Mouse (Mus musculus) left cerebral cortex, postnatal 36 days (tissue): ENCODE measurements around the gene Tpm3. TPM values are rescaled to one million over a fixed set of nuclear protein-coding genes. Genes with fewer than 3 reads are reported as not detected.
A peak's percentile ranks its signal among the peaks of the same experiment; 100 is the strongest.

Experiments
- DNase-seq, 2 experiments: peaks; one replicate each; pipeline ENCODE4 v3.0.0; 2021 to 2022; ENCODE audit warnings: low spot score in 2 of 2, mixed read lengths in 1 of 2
- intact Hi-C: fragments of 180-260 bp; cut with DNase I; formaldehyde crosslinking; loops from one replicate; pipeline ENCODE4 v1.15.1; 2025
- microRNA-seq: library from miRNA; unstranded; fragments of <30 nt; microRNA quantifications from one replicate; pipeline ENCODE4 v1.2.0, GENCODE M21; 2022
- total RNA-seq, 2 experiments: library from RNA; stranded (reverse); gene quantifications; 2 replicates each; pipeline ENCODE4 v1.2.3; 2021

Gene Tpm3
- total RNA-seq, 2 experiments from 2014 or later, result 178 to 184 TPM

- intact Hi-C loops, result no loop called here
These were observed 53.3 kb downstream of the Tpm3 start for GRCm38 (mm10) chr3:90125710-90126109.

GRCm38 (mm10) chr3:90127881-90128280, 55.4 kb downstream of the Tpm3 start:
- peak; percentile 19 to 37 for DNase-seq
- intact Hi-C loops, result no loop called here

More at GRCm38 (mm10) chr3:90125710-90126109, 53.3 kb downstream of the Tpm3 start:
- no peak for DNase-seq

GRCm38 (mm10) chr3:90132745-90133144, 60.3 kb downstream of the Tpm3 start:
- DNase-seq, result no peak
- intact Hi-C loops, result no loop called here

GRCm38 (mm10) chr3:90133331-90133730, 60.9 kb downstream of the Tpm3 start:
- intact Hi-C loops, result no loop called here
- DNase-seq, result no peak

- intact Hi-C loops, result no loop called here
- no peak for DNase-seq
These were observed 62.0 kb downstream of the Tpm3 start for GRCm38 (mm10) chr3:90134483-90134882.

GRCm38 (mm10) chr3:90134993-90135392, 62.5 kb downstream of the Tpm3 start:
- DNase-seq, result no peak
- intact Hi-C loops, result no loop called here

GRCm38 (mm10) chr3:90136660-90137059, 64.2 kb downstream of the Tpm3 start:
- intact Hi-C loops, result no loop called here
- no peak for DNase-seq

- DNase-seq, result no peak
These were observed 65.2 kb downstream of the Tpm3 start for GRCm38 (mm10) chr3:90137606-90138005.

GRCm38 (mm10) chr3:90139962-90140361, 67.5 kb downstream of the Tpm3 start:
- no peak for DNase-seq

More at GRCm38 (mm10) chr3:90137606-90138005, 65.2 kb downstream of the Tpm3 start:
- intact Hi-C loops, result no loop called here

GRCm38 (mm10) chr3:90145461-90145860, 73.0 kb downstream of the Tpm3 start:
- no peak for DNase-seq

More at GRCm38 (mm10) chr3:90139962-90140361, 67.5 kb downstream of the Tpm3 start:
- intact Hi-C loops, result no loop called here

GRCm38 (mm10) chr3:90146651-90147050, 74.2 kb downstream of the Tpm3 start:
- intact Hi-C loops, result no loop called here
- no peak for DNase-seq

More at GRCm38 (mm10) chr3:90145461-90145860, 73.0 kb downstream of the Tpm3 start:
- intact Hi-C loops, result no loop called here

Small RNA genes within 50 kb of the gene (microRNA-seq; reads per million reads assigned to microRNA genes)
- 6.9 reads per million, percentile 24 among the genes with 10 or more reads in this experiment for gene Mir190b

Other genes with a start within 250 kb of the Tpm3 start
- 1 to 10 TPM; 2.9 to 4.0 TPM for gene She, start 241.3 kb upstream of the Tpm3 start, total RNA-seq
- 1 to 10 TPM; 3.7 to 4.8 TPM for gene Il6ra, start 159.5 kb upstream of the Tpm3 start, total RNA-seq
- 100 to 1,000 TPM; 108 to 115 TPM for gene Atp8b2, start 109.1 kb upstream of the Tpm3 start, total RNA-seq
- 10 to 100 TPM; 79.4 to 87.6 TPM for gene Hax1, start 73.9 kb upstream of the Tpm3 start, total RNA-seq
- 10 to 100 TPM; 91.4 to 93.6 TPM for gene 4933434E20Rik, start 21.0 kb upstream of the Tpm3 start, total RNA-seq
- 100 to 1,000 TPM; 165 to 202 TPM for gene Ubap2l, start 20.0 kb upstream of the Tpm3 start, total RNA-seq
- under 1 TPM; 0.32 to 0.43 TPM for gene Nup210l, start 31.5 kb downstream of the Tpm3 start, total RNA-seq
- 100 to 1,000 TPM; 834 to 845 TPM for gene Rps27, start 141.0 kb downstream of the Tpm3 start, total RNA-seq
- gene Rab13, start 141.0 kb downstream of the Tpm3 start, total RNA-seq, result 1 to 10 TPM; 5.7 to 6.5 TPM
- gene Jtb, start 158.9 kb downstream of the Tpm3 start, total RNA-seq, result 10 to 100 TPM; 45.0 to 45.3 TPM
- gene Creb3l4, start 170.9 kb downstream of the Tpm3 start, total RNA-seq, result not detected
- 10 to 100 TPM; 45.8 to 51.9 TPM for gene Slc39a1, start 175.5 kb downstream of the Tpm3 start, total RNA-seq
- 10 to 100 TPM; 34.1 to 38.1 TPM for gene Crtc2, start 181.5 kb downstream of the Tpm3 start, total RNA-seq
- 10 to 100 TPM; 34.8 to 39.8 TPM for gene Dennd4b, start 192.5 kb downstream of the Tpm3 start, total RNA-seq
- gene Gatad2b, start 220.5 kb downstream of the Tpm3 start, total RNA-seq, result 10 to 100 TPM; 85.1 to 97.8 TPM